Mouse (Mus musculus): Measurements from ENCODE around the gene Fam19a5.

The Fam19a5 gene
- long read RNA-seq, experiment 1, result 0 reads
- long read RNA-seq, experiment 2, partial matches to known transcripts, result 0 of 3 reads
- long read RNA-seq, experiment 2, other reads (novel, unspliced or antisense), result 2 of 3 reads

DNA sequence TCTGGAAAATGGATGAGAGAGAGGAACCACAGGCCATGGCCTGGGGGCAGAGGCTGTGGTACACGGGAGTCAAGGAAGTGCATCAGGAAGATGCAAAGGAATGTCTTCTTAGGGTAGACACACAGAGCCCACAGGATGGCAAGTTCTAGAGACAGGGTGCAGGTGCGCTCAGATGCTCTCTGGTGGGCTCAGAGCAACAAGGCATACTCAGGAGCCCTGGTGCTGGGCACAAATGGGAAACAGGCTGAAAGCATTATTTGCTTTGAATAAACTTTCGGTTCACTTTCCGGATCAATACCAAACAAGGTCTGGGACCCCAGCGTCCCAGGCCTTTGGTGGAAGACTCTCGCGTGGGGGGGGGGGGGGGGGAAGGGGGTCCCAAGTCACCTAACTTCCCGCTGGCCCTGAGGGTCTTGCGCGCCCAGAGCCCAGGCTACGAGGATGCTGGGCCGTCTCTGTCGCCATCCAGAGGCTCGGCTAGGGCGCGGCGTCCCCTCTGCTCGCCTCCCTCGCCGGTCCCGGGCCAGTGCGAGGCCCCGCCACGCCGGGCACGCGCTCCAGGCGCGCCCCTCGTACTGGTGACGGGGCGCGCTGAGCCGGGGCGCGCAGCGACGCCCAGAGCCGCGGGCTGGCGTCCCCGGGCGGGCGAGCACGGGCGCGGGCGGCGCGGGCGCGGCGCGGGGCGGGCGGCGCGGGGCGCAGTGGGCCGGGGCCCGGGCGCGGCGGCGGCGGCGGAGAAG lies at the start of gene Fam19a5:
Gene Fam19a5 (plus strand): TSS at position 701 of the 740 bp plus-strand sequence.
- intact Hi-C loops (cut with DNase I), result no loop called here

DNA sequence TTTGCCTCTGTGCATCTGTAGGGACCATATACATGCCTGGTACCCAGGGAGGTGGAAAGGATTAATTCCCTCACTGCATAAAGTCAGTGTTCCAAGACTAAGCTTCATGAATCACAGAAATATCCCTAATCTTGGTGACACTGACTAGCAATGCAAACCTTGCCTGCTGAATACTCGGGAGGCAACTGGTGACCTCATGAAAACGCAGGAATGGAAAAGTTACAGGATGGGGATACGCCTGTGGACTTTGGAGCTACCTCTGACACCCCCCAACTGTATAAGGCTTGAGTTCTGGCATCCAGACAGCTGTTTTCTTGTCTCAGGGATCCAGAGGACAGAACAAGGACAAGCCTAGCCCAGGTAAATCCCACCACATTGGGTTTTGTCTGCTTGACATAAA lies 42.4 kb upstream of the Fam19a5 start:
- intact Hi-C loops (cut with DNase I), result no loop called here

DNA sequence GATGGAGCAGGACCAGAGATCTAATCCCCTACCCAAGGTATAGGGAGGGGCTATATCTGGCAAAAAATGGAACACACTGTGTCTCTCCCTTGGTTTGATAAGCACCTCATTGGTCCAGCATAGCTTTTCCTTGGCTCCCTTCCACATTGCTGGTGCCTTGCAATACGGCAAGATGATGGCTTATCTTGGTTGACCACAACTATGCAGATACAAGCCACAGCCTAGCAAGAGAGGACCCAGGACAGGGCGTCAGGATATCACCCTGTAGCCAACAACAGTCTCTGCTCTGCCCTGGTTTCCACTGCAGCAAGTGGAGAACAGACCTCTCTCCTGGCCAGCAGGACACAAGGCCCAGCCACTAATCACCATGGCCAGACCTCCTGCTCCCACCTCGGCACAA lies 36.8 kb upstream of the Fam19a5 start:
- intact Hi-C loops (cut with DNase I), result no loop called here

DNA sequence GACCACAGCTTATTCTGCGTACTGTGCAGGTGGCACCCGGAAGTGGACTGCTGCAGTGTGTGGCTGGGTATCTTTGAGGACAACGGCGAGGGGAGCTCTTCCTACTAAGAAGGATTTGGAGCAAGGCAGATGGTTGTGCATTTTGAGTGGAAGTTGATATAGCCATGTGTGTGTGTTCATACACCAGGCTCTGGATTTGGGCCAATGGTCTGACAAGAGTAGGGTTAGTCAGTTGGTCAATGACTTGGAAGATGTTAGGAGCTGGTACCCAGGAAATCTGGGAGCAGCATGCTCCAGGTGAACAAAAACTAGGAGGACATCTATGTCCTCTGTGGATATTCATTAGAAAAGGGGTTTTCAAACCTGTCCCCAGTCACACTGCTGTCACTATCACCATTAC lies 33.2 kb upstream of the Fam19a5 start:
- intact Hi-C loops (cut with DNase I), result no loop called here

DNA sequence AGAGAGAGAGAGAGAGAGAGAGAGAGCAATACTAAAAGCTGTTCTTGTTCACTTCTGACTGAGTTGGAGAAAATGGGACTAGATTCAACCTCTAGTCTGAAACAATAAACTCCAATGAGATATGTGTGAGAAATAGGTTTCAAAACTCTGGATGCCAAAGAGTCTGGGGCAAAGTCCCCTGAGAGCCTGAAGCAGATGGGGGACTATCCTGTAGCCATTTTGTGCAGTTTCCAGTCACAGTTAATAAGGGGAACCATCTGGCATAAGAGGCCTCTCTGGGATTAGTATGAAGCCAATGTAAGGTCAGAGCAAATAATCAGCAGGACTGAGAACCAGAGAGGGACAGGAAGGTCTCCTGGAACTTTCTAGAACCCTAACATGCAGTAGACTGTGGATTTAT lies 25.9 kb upstream of the Fam19a5 start:
- intact Hi-C loops (cut with DNase I), result no loop called here

DNA sequence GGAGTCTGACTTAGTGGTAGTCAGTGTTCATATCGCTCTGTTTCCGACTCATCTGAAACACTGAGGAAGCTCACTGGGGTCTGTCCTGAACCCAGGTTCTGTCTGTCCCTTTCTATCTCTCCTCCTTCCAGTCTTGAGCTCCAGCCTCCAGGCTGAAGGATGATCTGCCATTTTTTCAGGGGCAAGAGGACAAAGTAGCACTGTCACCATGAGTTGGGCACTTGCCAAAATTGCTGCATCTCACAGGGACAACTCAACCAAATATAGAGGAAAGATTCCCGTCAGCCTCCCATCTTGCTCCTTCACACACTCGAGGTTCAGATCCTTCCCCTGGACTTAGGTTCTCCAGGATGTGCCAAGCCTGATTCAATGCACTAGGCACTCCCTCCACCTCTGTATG lies 14.8 kb upstream of the Fam19a5 start:
- intact Hi-C loops (cut with DNase I), result no loop called here

DNA sequence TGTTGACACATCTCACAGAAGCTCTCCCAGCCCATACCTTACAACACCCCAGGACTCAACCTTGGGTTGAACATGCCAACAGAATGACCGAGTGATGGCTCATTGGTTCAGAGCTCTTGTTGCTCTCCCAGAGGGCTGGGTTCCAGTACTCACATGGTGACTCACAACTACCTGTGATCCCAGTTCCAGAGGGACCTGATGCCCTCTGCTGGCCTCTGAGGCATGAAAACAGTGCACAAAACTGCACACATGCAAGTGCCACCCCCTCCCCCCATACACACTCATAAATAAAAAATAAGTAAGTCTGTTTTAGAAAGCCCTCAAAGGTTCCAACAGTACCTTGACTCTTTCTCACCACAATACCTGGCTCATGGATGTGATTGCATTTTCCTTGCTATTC lies 2.4 kb upstream of the Fam19a5 start:
- intact Hi-C loops (cut with DNase I), result no loop called here

DNA sequence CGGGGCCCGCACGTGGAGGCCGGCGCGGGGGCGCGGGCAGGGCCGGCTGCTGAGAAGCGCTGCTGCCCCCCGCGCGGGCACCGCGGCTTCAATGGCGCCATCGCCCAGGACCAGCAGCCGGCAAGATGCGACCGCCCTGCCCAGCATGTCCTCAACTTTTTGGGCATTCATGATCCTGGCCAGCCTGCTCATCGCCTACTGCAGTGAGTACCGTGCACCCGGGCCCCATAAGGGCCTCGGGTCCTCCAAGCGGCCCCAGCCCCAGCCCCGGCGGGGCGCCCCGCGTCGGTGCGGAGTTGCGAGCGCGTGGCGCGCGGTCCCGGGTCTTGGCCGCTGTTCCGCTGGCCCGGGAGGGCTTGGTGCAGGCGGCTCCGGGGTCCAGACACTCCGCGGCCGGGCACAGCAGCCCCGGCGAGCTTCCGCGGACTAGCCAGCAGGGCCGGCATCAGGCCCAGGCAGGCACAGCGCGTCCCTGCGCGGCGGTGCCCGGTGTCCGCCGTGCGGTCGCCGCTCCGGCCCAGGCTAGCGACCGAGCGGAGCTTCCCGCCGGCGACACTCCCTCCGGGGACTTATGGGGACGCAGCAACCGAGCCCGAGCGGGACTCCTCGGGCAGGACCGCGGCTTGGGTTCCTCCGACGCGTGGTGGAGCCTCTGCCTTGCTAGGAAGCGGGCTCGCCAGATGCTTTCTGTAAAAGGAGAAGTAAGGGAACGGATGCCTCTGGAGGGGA lies 466 bp downstream of the Fam19a5 start:
- intact Hi-C loops (cut with DNase I), result no loop called here

DNA sequence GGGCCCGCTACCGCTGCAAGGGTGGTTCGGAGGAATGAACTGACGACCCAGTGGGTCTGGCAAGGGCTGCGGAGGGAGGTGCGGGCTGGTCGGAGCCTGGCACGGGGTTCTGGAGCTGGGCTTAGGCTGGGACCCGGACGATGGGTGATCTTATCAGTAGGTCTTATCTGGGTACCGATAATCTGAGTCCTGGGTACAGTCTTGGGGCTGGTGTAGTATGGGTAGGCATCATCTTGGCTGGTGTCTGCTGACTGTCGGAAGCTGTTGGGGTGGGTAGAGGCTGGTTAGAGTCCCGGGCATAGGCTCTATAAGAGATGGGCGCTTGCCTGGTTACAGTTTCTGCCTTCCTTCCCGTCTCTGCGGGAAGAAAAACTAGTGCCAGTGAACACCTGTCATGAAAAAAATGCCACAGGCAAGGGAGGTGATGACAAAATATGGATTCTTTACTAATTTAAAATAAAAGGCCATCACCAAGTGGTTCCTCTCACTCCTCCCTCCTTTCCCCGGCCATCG lies 1.1 kb downstream of the Fam19a5 start:
- intact Hi-C loops (cut with DNase I), result no loop called here

DNA sequence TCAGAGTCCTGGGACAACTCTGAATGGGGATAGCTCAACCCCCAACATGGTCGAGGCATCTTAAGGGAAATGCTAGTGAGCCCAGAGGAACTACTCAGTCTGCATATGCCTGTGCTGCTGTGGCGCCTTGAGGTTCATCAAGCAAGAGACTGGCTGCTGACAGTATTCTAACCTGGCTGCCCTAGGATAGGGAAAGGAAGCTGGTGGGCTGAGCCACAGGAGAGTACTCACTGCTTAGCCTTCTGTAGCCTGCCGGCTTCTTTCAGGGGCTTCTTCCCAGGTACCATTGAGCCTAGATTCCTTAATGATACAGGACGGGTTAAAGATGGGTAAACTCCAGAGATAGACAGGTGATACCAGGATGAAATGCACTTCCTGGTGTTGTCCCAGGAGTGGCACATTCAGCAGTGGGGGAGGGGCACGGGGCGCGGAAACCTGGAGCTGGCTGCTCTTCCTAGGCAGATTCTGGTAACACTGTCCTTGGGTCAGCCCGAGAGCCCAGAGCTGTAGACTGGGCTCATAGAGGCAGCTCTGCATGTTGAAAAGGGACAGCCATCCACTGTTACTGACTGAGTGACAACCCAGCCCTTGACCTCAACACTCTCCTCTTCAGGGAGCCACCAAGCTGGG lies 1.7 kb downstream of the Fam19a5 start:
- intact Hi-C loops (cut with DNase I), result no loop called here

DNA sequence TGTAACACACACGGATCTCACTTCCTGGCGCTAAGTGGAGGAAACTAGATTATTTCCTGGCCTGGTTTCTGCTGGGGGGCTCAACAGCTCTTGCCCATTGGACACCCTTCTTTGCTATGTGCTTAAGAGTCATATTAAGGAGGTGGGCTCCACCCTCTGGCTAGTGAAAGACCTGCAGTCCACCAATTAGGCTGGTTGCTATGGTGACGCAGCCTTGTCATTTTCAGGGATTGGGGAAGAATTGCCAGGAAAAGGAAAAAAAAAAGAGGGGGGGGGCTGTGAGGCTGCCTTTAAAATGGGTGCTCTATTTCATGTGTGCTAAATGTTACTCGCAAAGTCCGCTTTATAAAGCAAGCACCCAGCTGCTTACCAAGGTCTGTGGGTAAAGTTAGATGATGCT lies 2.9 kb downstream of the Fam19a5 start:
- intact Hi-C loops (cut with DNase I), result no loop called here

DNA sequence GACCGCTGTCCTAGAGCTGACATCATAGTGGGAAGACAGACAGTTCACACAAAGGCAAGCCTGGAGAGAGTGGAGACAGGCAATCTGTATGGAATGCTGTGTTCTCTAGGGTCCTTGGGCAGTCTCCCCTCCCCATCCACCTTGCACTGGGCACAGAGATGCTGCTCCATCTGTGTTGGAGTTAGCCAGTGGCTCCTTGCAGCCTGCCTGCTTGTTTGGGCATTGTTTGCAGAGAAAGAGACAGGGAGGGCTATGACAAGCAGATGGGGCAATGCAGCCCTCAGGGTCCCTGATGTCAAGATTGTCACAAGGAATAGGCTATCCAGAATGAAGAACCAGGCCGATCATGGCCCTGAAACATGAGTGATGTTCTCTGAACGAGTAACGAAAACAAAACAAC lies 5.6 kb downstream of the Fam19a5 start:
- intact Hi-C loops (cut with DNase I), result no loop called here

DNA sequence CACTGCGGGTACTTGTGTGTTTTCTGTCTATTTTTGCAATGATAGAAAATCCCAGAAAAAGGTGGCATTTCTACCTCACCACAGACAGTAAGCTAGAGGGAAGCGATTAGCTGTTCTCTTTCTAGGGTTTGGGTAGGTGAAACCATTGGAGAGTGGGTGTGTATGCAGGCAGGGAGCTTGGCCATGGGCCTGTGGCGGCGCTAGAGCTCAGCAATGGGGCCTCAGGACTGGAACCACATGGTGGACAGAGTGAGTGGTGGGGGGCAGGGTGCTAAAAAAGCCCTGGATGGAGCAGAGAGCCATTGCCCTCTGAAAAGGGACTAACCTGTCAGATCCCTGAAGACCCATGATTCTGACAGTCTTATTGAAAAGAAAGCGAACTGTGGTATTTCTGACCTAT lies 6.7 kb downstream of the Fam19a5 start:
- intact Hi-C loops (cut with DNase I), result no loop called here

DNA sequence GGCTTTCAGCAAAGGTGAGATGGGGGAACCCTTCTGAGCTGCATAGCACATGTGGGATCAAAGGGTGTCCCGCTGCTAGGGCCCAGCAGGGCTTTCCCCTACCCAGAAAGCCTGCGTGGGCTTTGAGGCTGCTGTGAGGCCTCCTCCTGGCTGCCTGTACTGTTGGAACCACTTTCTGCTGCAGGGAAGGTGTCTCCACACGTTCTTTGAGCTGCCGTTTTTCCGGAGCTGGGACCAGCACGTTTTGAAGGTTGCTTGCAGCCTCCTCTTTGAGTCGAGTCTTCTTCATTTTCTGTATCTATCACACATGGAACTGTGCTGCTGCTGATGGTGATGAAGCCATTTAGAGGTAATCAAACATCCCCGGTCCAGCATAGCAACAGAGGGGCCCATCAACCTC lies 7.5 kb downstream of the Fam19a5 start:
- intact Hi-C loops (cut with DNase I), result no loop called here

DNA sequence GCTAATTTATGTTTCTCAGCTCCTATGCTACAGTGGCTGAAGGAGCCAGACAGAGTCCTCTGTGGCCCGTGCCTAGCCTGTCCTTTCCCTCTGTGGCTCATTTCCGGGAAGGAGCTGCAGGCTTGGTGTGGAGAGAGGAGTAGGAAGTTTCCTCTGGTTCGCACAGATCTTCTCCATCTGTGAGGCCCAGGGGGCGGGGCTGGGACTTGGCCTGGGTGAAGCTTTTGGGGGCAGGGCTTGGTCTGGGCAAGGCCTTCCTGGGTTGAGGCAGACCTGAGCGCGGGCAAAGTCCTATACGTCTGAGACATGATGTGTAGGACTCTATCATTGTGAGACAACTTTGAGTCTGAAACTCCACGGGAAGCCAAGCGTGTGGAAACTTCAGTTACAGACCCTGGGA lies 11.7 kb downstream of the Fam19a5 start:
- intact Hi-C loops (cut with DNase I), result no loop called here

DNA sequence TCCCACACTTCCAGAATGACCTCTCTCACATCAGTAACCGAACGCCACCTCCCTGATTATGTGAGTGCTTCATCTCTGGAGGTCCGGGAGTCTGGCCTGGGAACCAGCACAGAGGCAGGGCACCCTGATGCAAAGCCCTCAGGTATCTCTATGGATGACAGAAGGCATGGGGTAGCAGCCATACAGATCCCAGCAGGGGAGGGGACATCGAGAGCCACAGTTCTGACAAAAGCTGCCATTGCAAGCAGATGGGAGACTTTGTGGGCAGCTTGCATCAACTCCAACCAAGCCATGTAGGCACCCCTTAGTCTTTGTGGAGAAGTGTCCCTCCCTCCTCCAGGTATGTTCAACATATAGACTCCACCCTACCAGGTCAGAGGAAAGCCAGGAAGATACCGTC lies 20.2 kb downstream of the Fam19a5 start:
- intact Hi-C loops (cut with DNase I), result no loop called here

DNA sequence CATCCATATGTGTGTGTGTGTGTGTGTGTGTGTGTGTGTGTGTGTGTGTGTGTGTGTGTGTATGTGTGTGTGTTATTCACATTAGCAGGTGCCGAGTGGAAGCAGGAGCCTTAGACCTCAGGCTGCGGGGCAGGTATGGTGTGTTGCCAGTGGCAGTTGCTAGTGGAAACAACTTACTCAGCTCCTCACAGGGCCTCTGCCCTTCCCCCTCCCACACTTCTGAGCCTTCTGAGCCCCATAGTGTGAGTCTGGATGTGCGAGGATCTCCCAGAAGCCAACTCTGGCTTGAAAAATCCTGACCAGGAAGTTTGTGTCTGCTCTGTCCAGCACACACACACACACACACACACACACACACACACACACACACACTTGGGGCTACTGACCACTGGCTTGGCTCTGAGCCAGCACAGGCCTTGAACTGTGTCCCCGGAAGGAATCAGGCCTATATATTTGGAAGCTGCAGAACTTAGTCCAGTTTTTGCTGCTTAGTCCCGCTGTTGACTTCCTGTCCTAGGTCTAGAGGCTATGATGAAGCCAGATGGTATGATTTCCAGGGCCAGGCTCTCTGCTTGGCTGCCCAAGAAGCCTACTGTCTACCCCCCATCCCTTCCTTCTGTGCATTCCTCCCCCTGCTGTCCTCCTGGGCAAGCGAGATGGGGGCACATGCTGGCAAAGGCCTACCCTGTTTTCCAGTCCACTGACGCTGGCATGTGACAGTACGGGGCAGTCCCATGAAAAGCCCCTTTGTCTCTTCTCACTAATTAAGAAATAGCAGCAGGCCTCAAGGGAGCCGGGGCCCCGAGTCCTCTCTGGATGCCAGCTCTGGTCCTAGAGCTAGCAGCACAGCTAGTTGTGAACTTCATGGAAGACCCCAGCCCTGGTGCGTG lies 22.2 kb downstream of the Fam19a5 start:
- intact Hi-C loops (cut with DNase I), result no loop called here

DNA sequence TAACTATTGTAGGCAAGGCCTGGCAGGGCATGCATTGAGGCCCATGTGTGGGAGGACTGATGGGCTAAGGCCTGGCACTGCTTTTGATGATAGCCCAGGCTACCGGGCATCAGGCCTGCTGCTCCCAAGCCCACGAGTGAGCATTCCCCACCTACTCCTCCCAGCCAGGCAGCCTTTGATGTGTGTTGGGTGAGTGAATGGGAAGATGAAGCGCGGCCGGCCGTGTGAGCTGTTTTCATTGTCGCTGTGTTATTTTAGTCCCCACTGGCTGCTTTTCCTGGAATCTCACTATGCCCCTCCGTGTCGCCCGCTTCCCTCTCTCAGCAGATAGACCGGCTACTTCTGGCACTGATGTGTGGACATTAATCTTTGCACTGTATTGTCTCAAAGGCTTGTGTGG lies 26.1 kb downstream of the Fam19a5 start:
- intact Hi-C loops (cut with DNase I), result no loop called here

DNA sequence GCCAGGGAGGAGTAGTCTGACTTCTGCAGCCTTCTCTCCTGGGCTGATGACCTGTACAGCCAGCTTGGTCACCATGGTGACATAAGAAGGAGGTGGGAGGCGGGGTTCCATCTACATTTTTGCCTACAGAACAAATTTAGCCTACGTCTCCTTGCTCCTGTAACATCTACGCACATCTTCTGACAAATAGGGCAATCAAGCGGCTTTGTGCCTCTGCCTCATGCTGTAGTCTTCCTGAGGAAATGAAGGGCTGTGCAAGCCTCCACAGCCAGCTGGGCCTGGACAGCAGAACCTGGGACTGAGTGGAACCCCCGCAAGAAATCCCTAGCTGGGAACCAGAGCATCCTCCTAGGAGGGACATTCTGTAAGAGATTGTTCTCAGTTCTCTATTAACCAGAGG lies 35.8 kb downstream of the Fam19a5 start:
- intact Hi-C loops (cut with DNase I), result no loop called here

DNA sequence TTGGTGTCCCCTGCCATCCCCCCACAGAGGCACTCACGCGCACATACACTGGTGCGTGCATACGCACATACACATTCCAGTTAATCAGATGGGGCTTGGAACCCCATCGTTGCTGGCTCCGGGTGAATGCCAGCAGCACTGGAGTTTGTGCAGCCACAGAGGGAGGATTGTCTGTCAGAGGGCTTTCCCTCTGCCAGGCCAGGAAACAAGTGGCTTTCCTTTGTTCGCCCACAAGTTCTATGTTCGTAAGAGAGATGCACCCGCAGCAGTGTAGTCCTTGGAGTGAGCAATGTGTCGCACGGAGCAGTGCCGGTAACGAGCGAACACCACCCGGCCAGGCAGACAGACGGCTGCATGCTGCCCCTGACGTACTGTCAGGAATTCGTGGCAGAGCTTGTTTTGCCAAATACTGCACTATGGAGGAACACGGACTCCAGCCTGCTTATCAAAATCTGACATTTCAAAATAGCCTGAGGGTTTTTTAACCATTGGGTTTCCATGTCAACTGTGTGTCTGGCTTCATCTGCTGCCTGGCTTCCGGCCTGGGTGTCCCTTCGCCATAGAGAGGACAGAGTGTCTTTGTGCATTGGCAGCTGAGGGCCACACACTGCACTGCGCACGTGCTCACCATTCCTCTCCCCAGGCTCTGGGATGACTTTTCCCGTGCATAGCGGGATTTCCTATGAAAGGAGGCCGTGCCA lies 40.0 kb downstream of the Fam19a5 start:
- intact Hi-C loops (cut with DNase I), result no loop called here

DNA sequence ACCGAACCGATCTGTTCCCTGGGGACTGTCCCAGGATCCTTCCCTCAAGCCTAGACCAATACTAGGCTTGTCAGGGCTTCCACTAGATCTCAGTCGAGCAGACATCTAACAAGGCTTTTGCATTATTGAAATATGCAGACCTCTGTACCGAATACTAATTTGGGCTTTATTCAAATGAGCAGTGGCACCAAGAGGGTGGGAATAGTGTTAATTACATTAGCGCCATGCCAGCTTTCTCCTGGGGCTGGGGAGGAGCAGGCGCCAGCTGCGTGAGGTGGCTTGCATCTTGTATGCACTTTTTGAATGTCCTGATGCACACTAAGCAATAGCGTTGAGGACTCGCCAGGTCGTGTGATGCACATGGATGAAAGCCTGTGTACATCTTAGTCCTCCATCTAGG lies 46.9 kb downstream of the Fam19a5 start:
- intact Hi-C loops (cut with DNase I), result no loop called here
